Mouse (Mus musculus) heart, postnatal 0 days (tissue): ENCODE results near the gene Uqcc1. TPM values are rescaled to one million over a fixed set of nuclear protein-coding genes. Genes with fewer than 3 reads are reported as not detected.

ENCODE experiments used
- ATAC-seq: fragments of 200-750 bp; cut with Nextera tagmentation; 2 replicates; pipeline ENCODE4 v1.8.0; 2017; ENCODE audit warnings: low read depth, moderate number of reproducible peaks, moderate library complexity; ENCODE audit not compliant: insufficient read depth
- DNase-seq: peaks from one replicate; pipeline ENCODE4 v3.0.0-alpha.2; 2016; ENCODE audit warnings: low spot score
- H3K27ac ChIP-seq: fragments of 300-500 bp; sonication (generic); 2 replicates; pipeline ENCODE4 v1.5.1; 2014; ENCODE audit warnings: low read depth, mild to moderate bottlenecking
- H3K27me3 ChIP-seq: fragments of 300-500 bp; sonication (generic); 2 replicates; pipeline ENCODE4 v1.6.1; 2014; ENCODE audit warnings: low read length, mixed read lengths; ENCODE audit not compliant: control insufficient read depth, insufficient read depth
- H3K36me3 ChIP-seq: fragments of 300-500 bp; sonication (generic); replicated peaks from 2 replicates; pipeline ENCODE4 v1.6.1; 2014; ENCODE audit warnings: low read length, mixed read lengths; ENCODE audit not compliant: control insufficient read depth, insufficient read depth
- H3K4me1 ChIP-seq: fragments of 300-500 bp; sonication (generic); 2 replicates; pipeline ENCODE4 v1.6.1; 2014; ENCODE audit warnings: antibody characterized with exemption; ENCODE audit not compliant: control insufficient read depth, insufficient read depth
- H3K4me2 ChIP-seq: fragments of 300-500 bp; sonication (generic); 2 replicates; pipeline ENCODE4 v1.6.1; 2014; ENCODE audit warnings: low read depth, mild to moderate bottlenecking, low read length, moderate library complexity
- H3K4me3 ChIP-seq: fragments of 300-500 bp; sonication (generic); 2 replicates; pipeline ENCODE4 v1.5.1; 2014; ENCODE audit warnings: low read depth, low read length
- H3K9ac ChIP-seq: fragments of 300-500 bp; sonication (generic); replicated peaks from 2 replicates; pipeline ENCODE4 v1.6.1; 2014; ENCODE audit warnings: low read depth, low read length, mixed read lengths
- H3K9me3 ChIP-seq: fragments of 300-500 bp; sonication (generic); replicated peaks from 2 replicates; pipeline ENCODE4 v1.6.1; 2016; ENCODE audit warnings: low read length; ENCODE audit not compliant: control insufficient read depth
- CTCF ChIP-seq: IDR thresholded peaks from 2 replicates; pipeline ENCODE4 v1.5.1; 2016; ENCODE audit warnings: antibody characterized with exemption, control low read depth, low read depth
- EP300 ChIP-seq: IDR thresholded peaks from 2 replicates; pipeline ENCODE4 v1.6.1; 2016; ENCODE audit warnings: antibody characterized with exemption, low read depth
- whole genome bisulfite sequencing: fragments of 180-500 bp; shearing (Covaris S2); extraction: QIAGEN DNeasy Blood & Tissue Kit; methylation state at CpG from one replicate; pipeline ENCODE4 v1.1.7; 2014; 5-methylcytosine and 5-hydroxymethylcytosine counted together
- polyA plus RNA-seq: library from polyadenylated mRNA; unstranded; fragments of >200 nt; fragmentation: Nextera tagmentation; extraction: Ambion mirVana; gene quantifications from 2 replicates; pipeline ENCODE4 v1.2.1, GENCODE M21; 2015
- total RNA-seq: library from RNA; depleted of rRNA; stranded (reverse); fragments of >200 nt; gene quantifications from 2 replicates; pipeline ENCODE4 v1.2.3, GENCODE M21; 2014; ENCODE audit warnings: low replicate concordance

Uqcc1 gene
- total and polyA plus RNA-seq, 2 experiments from 2014 or later: 149 to 167 TPM

- H3K9me3 ChIP-seq: no peaks in the 10 kb centered on the region
- no peaks in the 10 kb centered on the region for H3K4me1 ChIP-seq
- TF ChIP-seq EP300 (no peak), CTCF (no peak)
- H3K4me3 ChIP-seq: no peak overlapping the region
- H3K9ac ChIP-seq: no peak overlapping the region
- H3K27me3 ChIP-seq: no peaks in the 10 kb centered on the region
- ATAC-seq (no peak), DNase-seq (no peak)
- no peak overlapping the region for H3K27ac ChIP-seq
- 85% methylated on average over 13 of the region's 13 CpGs for WGBS
- H3K36me3 ChIP-seq: peaks cover 26% of the 10 kb centered on the region; the same call in 1 of the 2 replicates
- H3K4me2 ChIP-seq: no peak overlapping the region
Observed at GRCm38 (mm10) chr2:155862573-155863300, 67.4 kb downstream of the Uqcc1 start.

DNA sequence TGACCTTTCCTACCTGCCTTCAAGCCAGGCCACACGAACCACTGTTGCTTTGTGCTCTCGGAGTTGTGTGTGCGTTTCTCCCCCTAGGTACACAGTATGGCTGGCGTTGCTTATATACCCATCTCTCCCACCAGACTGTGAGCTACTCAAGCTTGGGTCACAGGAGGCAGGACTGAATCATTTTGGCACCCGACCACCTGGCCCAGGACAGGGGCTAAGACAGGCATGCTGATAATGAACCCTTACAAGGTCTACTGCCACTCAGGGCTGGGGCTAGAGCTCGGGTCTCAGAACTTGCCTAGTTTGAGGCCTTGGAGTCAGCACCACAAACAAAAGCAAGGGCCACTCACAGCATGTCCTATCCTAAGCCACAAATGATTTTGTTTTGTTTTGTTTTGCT lies 68.5 kb downstream of the Uqcc1 start:
- Histone ChIP-seq H3K27ac (no peak overlapping the region), H3K9ac (no peak overlapping the region), H3K4me3 (no peak overlapping the region), H3K4me2 (no peak overlapping the region), H3K27me3 (no peaks in the 10 kb centered on the region), H3K36me3 (peaks cover 37% of the 10 kb centered on the region; the same call in 1 of the 2 replicates), H3K4me1 (no peaks in the 10 kb centered on the region), H3K9me3 (no peaks in the 10 kb centered on the region)
- TF ChIP-seq EP300 (no peak), CTCF (no peak)
- 86% methylated on average over 6 of the region's 6 CpGs for WGBS
- DNase-seq: no peak
- no peak for ATAC-seq

DNA sequence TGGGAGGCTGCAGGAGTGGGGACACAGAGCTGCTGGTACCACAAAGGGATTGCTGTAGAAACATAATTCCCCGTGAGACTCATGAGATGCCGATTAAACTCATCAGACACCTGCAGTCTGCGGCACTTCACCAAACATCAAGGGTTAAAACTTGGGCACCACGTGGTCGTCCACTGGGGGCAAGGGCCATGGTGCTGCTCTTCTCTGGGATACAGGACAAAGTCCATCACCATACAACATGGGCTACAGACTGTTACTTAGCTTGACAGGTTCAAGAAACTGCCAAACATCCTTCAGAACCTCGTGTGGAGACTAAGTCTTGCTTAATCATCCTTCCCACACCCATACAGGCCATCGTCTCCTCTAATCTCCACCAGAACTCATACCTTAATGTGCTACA lies 70.0 kb downstream of the Uqcc1 start:
- 79% methylated on average over 7 of the region's 7 CpGs for WGBS
- no peak for ATAC-seq
- Histone ChIP-seq H3K4me3 (no peak overlapping the region), H3K9ac (no peak overlapping the region), H3K9me3 (no peaks in the 10 kb centered on the region), H3K27ac (no peak overlapping the region), H3K4me2 (no peak overlapping the region), H3K4me1 (no peaks in the 10 kb centered on the region), H3K36me3 (peaks cover 49% of the 10 kb centered on the region), H3K27me3 (no peaks in the 10 kb centered on the region)
- TF ChIP-seq CTCF: no peak
- no peak for TF ChIP-seq EP300
- DNase-seq: no peak

- peaks cover 66% of the 10 kb centered on the region for H3K36me3 ChIP-seq
- H3K4me1 ChIP-seq: no peaks in the 10 kb centered on the region
- no peak overlapping the region for H3K4me3 ChIP-seq
- no peak overlapping the region for H3K9ac ChIP-seq
- no peak for DNase-seq
- WGBS: 92% methylated on average over 5 of the region's 5 CpGs
- no peak overlapping the region for H3K4me2 ChIP-seq
- no peak for ATAC-seq
- H3K27ac ChIP-seq: no peak overlapping the region
- no peaks in the 10 kb centered on the region for H3K27me3 ChIP-seq
- H3K9me3 ChIP-seq: no peaks in the 10 kb centered on the region
- TF ChIP-seq CTCF (no peak), EP300 (no peak)
Observed at GRCm38 (mm10) chr2:155852536-155852935, 77.6 kb downstream of the Uqcc1 start.

DNA sequence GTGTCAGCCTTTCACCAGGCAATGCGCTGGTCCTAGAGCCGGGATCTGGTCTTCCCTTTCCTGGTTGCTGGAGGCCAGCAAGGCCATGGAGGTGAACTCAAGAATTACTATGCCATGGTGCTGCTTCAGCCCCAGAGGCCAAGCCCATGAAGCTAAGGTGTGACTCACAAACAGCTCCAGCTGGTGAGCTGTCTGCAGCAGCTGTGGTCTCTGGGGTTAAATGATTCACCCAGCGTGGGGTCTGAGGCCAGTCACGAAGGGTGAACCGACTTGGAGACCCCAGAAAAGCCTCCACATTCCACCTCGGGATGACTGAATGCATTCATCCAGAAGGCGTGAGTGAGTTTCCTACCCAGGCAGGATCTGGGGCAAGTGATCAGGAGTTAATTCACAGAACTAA lies 80.0 kb downstream of the Uqcc1 start:
- DNase-seq: no peak
- no peaks in the 10 kb centered on the region for H3K4me1 ChIP-seq
- no peak overlapping the region for H3K4me2 ChIP-seq
- H3K36me3 ChIP-seq: peaks cover 63% of the 10 kb centered on the region
- H3K9ac ChIP-seq: no peak overlapping the region
- ATAC-seq: no peak
- H3K9me3 ChIP-seq: no peaks in the 10 kb centered on the region
- no peak overlapping the region for H3K27ac ChIP-seq
- H3K4me3 ChIP-seq: no peak overlapping the region
- no peaks in the 10 kb centered on the region for H3K27me3 ChIP-seq
- TF ChIP-seq EP300 (no peak), CTCF (no peak)
- WGBS: 80% methylated on average over 7 of the region's 7 CpGs

GRCm38 (mm10) chr2:155849464-155849863 lies 80.6 kb downstream of the Uqcc1 start:
- no peak for ATAC-seq
- TF ChIP-seq EP300 (no peak), CTCF (no peak)
- 64% methylated on average over 7 of the region's 7 CpGs for WGBS
- DNase-seq: no peak
- H3K4me2 ChIP-seq: no peak overlapping the region
- no peaks in the 10 kb centered on the region for H3K27me3 ChIP-seq
- H3K9me3 ChIP-seq: no peaks in the 10 kb centered on the region
- peaks cover 63% of the 10 kb centered on the region for H3K36me3 ChIP-seq
- H3K4me3 ChIP-seq: no peak overlapping the region
- no peak overlapping the region for H3K27ac ChIP-seq
- no peaks in the 10 kb centered on the region for H3K4me1 ChIP-seq
- no peak overlapping the region for H3K9ac ChIP-seq
